Mouse (Mus musculus): ENCODE results near the gene Hist2h2aa1. TPM values are rescaled to one million over a fixed set of nuclear protein-coding genes. Genes with fewer than 3 reads are reported as not detected.
A peak's percentile ranks its signal among the peaks of the same experiment; 100 is the strongest.
"Not testable (repeated sequence)": the region's sequence is repeated elsewhere in the genome, so short reads cannot be mapped to it uniquely, and the experiment has no call there.

Gene Hist2h2aa1
- polyA plus RNA-seq, 1 experiment from 2014 or later, result 33.5 TPM

DNA sequence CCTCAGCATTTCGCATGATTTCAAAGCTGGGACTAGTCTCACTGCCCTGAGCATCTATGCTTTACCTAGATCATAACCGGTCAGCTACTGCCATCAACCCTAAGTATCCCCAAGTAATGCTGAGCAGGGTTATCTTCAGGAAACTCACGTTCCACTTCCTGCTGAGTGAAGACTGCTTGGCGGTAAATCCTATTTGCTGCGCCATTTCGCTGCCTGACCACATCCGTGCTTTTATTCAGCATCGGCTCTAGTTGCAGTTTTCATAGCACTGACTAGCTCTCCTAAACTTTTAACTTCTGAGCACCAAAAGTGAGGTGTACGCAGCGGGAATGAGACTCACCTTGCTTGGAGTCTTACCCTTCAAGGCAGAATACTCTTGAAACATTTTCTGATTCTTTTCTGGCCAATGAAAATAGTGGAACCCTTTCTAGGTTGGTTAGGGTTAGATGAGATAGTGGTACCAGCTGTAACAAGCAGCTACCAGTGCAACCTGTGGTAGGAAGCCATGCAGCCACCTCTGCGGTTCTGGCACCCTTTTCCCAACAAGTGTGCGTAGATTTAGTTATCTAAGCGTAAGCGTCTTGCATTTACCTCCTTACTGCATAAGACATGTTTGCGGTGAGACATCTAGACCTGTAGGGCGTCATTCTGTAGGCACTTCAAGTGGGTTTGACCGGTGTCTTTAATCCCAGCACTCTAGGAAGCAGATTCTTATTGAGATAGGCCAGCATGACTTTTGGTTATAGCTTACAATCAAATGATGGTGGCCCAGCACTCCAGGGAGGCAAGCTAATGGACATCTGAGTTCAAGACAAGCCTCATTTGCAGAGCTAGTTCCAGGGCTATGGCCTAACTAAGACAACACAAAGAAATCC, 28.5 kb downstream of the Hist2h2aa1 start:
- Histone ChIP-seq H3K36me3 (ENCODE audit: insufficient read depth, low read length) (no peaks in the 10 kb centered on the region), H3K27ac (no peak overlapping the region), H3K4me3 (replicated peaks; ENCODE audit: low read depth, low read length) (no peak overlapping the region), H3K9me3 (replicated peaks; ENCODE audit: low read length) (no peaks in the 10 kb centered on the region), H3K27me3 (ENCODE audit: insufficient read depth, low read length) (no peaks in the 10 kb centered on the region), H3K4me1 (replicated peaks; ENCODE audit: insufficient read depth, low read length) (no peaks in the 10 kb centered on the region; the same call in 1 of the 2 replicates), H3K9ac (ENCODE audit: low read depth, low read length) (no peak overlapping the region), H3K4me2 (ENCODE audit: low read length) (no peak overlapping the region)
- DNase-seq (ENCODE audit: low spot score) (no peak), ATAC-seq (replicated peaks; ENCODE audit: low FRiP score, low read depth) (no peak)
- no peak for TF ChIP-seq CTCF (IDR thresholded peaks at IDR 0.05; ENCODE audit: low read depth)
- 92% methylated on average over 17 of the region's 17 CpGs for WGBS

DNA sequence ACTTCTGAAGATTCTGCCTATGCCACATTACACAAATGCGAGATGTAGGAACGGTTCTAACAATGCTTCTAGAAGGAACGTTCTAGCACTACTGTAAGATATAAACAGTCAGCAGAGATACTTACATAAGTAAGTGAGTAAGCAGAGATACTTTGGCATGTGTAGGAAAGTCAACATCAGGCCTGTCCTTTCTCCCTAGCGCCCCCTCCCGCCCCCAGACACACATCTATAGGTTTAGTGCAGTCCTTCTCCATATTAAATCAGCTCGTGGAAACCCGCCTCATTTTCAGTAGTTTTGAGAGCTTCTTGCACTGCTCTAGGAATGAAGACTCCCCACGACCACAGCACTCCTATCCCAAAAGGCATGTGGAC, 32.1 kb downstream of the Hist2h2aa1 start:
- DNase-seq (ENCODE audit: low spot score) (peak; percentile 68), ATAC-seq (replicated peaks; ENCODE audit: low FRiP score, low read depth) (no peak)
- Histone ChIP-seq H3K27me3 (ENCODE audit: insufficient read depth, low read length) (no peaks in the 10 kb centered on the region), H3K9me3 (replicated peaks; ENCODE audit: low read length) (no peaks in the 10 kb centered on the region), H3K4me3 (replicated peaks; ENCODE audit: low read depth, low read length) (peak overlapping the region; percentile 44), H3K9ac (ENCODE audit: low read depth, low read length) (peak overlapping the region; percentile 59), H3K27ac (peak overlapping the region; percentile 60; the same call in 1 of the 2 replicates), H3K4me1 (replicated peaks; ENCODE audit: insufficient read depth, low read length) (no peaks in the 10 kb centered on the region), H3K36me3 (ENCODE audit: insufficient read depth, low read length) (no peaks in the 10 kb centered on the region), H3K4me2 (ENCODE audit: low read length) (peak overlapping the region; percentile 81)
- 20% methylated on average over 8 of the region's 8 CpGs for WGBS
- no peak; the same call in 1 of the 2 replicates for TF ChIP-seq CTCF (IDR thresholded peaks at IDR 0.05; ENCODE audit: low read depth)

DNA sequence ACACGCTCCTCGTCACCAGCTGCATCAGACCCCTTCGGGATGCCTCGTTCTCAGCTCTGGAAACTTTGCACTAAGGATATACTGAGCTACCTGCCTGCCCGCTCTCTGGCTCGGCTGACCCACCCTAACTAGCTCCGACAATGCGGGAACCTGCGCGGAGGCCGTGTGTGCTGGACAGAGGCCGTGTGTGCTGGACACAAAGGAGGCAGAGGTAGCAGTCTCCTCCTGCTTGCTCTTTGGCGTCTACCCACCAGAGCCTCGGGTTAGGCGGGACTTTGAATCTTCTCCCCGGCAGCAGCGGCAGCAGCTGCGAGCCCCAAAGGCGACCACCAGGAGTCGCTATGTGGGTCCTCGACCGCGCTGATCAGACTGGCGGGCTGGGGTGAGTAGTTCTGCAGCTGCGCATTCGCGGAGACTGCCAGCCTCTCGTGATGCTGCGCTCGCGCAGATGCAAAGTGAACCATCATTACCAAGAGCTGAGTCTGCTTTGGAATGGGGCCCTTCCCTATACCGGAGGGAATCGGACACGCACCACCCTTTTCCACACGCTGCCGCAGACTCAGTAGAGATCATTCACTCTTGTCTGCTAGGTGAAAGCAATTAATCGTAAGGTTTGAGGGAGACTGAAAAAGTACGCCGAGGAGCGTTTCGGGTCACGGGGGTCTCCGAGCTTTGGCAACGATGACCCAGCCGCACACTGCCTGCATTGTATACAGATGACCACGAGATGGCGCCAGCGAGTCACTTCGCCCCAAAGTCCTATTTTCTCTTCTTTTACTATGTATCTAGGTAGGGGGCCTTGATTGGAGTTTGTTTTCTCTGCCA, 32.7 kb downstream of the Hist2h2aa1 start:
- Histone ChIP-seq H3K27me3 (ENCODE audit: insufficient read depth, low read length) (peaks cover 3% of the 10 kb centered on the region; the same call in 1 of the 2 replicates), H3K9me3 (replicated peaks; ENCODE audit: low read length) (no peaks in the 10 kb centered on the region), H3K36me3 (ENCODE audit: insufficient read depth, low read length) (no peaks in the 10 kb centered on the region), H3K4me1 (replicated peaks; ENCODE audit: insufficient read depth, low read length) (no peaks in the 10 kb centered on the region), H3K4me3 (replicated peaks; ENCODE audit: low read depth, low read length) (peak overlapping the region; percentile 44), H3K27ac (peak overlapping the region; percentile 65), H3K9ac (ENCODE audit: low read depth, low read length) (peak overlapping the region; percentile 59), H3K4me2 (ENCODE audit: low read length) (peak overlapping the region; percentile 81)
- under 1% methylated on average over 49 of the region's 49 CpGs for WGBS
- ATAC-seq (replicated peaks; ENCODE audit: low FRiP score, low read depth) (peak; percentile 84), DNase-seq (ENCODE audit: low spot score) (peak; percentile 96)
- TF ChIP-seq CTCF (IDR thresholded peaks at IDR 0.05; ENCODE audit: low read depth), result peak; percentile 79

- H3K9me3 ChIP-seq (replicated peaks; ENCODE audit: low read length), result no peaks in the 10 kb centered on the region
- ATAC-seq (replicated peaks; ENCODE audit: low FRiP score, low read depth), result no peak
- no peak overlapping the region for H3K9ac ChIP-seq (ENCODE audit: low read depth, low read length)
- H3K27me3 ChIP-seq (ENCODE audit: insufficient read depth, low read length), result peaks cover 12% of the 10 kb centered on the region; the same call in 1 of the 2 replicates
- H3K27ac ChIP-seq, result no peak overlapping the region
- WGBS, result 61% methylated on average over 6 of the region's 6 CpGs
- no peak overlapping the region for H3K4me2 ChIP-seq (ENCODE audit: low read length)
- no peak overlapping the region for H3K4me3 ChIP-seq (replicated peaks; ENCODE audit: low read depth, low read length)
- no peak for DNase-seq (ENCODE audit: low spot score)
- peak; percentile 32; the same call in 1 of the 2 replicates for TF ChIP-seq CTCF (IDR thresholded peaks at IDR 0.05; ENCODE audit: low read depth)
- no peaks in the 10 kb centered on the region for H3K36me3 ChIP-seq (ENCODE audit: insufficient read depth, low read length)
- H3K4me1 ChIP-seq (replicated peaks; ENCODE audit: insufficient read depth, low read length), result no peaks in the 10 kb centered on the region
Measured at GRCm38 (mm10) chr3:96280660-96281059, 35.4 kb downstream of the Hist2h2aa1 start.

DNA sequence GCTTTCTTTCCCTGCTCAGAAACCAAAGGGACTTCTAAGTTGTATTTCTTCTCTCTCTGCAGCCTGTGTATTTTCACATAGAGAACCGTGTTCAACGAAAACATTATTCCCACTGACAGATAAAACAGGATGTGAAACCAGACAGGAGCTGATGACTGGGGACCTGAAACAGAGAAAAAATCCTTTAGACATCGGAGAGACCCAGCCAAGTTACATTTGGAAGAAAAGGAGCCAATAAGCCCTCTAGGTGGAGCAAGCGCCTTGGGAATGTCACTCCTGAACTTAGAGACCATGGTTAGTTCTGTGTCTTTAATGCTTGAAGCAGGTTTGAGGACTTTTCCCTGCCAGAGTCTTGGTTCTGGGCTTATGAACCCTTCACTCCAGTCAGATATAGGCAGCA, 39.2 kb downstream of the Hist2h2aa1 start:
- Histone ChIP-seq H3K36me3 (ENCODE audit: insufficient read depth, low read length) (no peaks in the 10 kb centered on the region), H3K9ac (ENCODE audit: low read depth, low read length) (no peak overlapping the region), H3K4me1 (replicated peaks; ENCODE audit: insufficient read depth, low read length) (no peaks in the 10 kb centered on the region), H3K4me2 (ENCODE audit: low read length) (peak overlapping the region; percentile 30; the same call in 1 of the 2 replicates), H3K27me3 (ENCODE audit: insufficient read depth, low read length) (peaks cover 12% of the 10 kb centered on the region; the same call in 1 of the 2 replicates), H3K9me3 (replicated peaks; ENCODE audit: low read length) (no peaks in the 10 kb centered on the region), H3K4me3 (replicated peaks; ENCODE audit: low read depth, low read length) (no peak overlapping the region), H3K27ac (no peak overlapping the region)
- WGBS, result 11% methylated on average over 4 of the region's 4 CpGs
- DNase-seq (ENCODE audit: low spot score), result peak; percentile 86
- peak; percentile 84 for TF ChIP-seq CTCF (IDR thresholded peaks at IDR 0.05; ENCODE audit: low read depth)
- no peak for ATAC-seq (replicated peaks; ENCODE audit: low FRiP score, low read depth)

GRCm38 (mm10) chr3:96287334-96287733, 42.0 kb downstream of the Hist2h2aa1 start:
- H3K4me3 ChIP-seq (replicated peaks; ENCODE audit: low read depth, low read length); H3K9me3 ChIP-seq (replicated peaks; ENCODE audit: low read length); H3K4me2 ChIP-seq (ENCODE audit: low read length); H3K9ac ChIP-seq (ENCODE audit: low read depth, low read length); H3K4me1 ChIP-seq (replicated peaks; ENCODE audit: insufficient read depth, low read length); H3K27ac ChIP-seq; ATAC-seq (replicated peaks; ENCODE audit: low FRiP score, low read depth); H3K36me3 ChIP-seq (ENCODE audit: insufficient read depth, low read length); DNase-seq (ENCODE audit: low spot score): not testable (repeated sequence)
- WGBS, result 88% methylated on average over 11 of the region's 11 CpGs
- peak; percentile 78 for TF ChIP-seq CTCF (IDR thresholded peaks at IDR 0.05; ENCODE audit: low read depth)
- peaks cover 12% of the 10 kb centered on the region; the same call in 1 of the 2 replicates for H3K27me3 ChIP-seq (ENCODE audit: insufficient read depth, low read length)

Data from kidney, postnatal 0 days (tissue).